Mouse (Mus musculus) adrenal gland, adult (tissue): Measurements from ENCODE around the gene Sult5a1.
A peak's percentile ranks its signal among the peaks of the same experiment; 100 is the strongest.
"Not testable (repeated sequence)": the region's sequence is repeated elsewhere in the genome, so short reads cannot be mapped to it uniquely, and the experiment has no call there.

Experiments
- DNase-seq, 2 experiments: peaks; one replicate each; pipeline ENCODE4 v3.0.0; 2022 to 2023; ENCODE audit warnings: low spot score in 1 of 2; ENCODE audit not compliant: inconsistent age in 2 of 2

The Sult5a1 gene

DNA sequence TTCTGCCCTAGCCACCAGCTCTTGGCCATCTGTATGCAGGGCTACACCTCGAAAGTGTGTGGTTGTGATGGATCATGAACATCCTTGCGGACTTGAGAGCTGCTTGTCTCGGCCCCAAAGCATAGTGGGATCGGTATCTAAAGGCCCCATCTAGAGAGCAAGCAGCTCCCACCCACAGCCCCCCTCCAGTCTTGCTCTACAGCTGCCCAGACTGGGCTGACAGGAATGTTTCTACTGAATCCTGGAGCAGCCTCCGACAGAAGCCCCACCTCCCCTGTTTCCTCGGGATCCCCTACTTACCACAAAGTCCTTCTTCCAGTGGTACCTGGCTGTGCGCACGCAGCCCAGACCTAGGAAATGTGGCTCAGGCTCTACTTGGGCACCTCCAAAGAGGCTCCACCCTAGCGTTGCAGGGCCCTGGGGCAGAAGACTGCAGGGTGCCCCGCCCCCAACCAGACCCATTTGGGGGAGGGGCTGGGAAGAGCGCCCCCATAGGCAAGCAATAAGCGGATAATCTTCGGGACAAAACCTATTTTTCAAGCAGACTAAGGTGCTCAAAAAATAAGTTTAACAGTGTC is at the start of gene Sult5a1:
Sult5a1 (minus strand) TSS at position 428 of the 578 bp plus-strand sequence.
- DNase-seq, result no peak

DNA sequence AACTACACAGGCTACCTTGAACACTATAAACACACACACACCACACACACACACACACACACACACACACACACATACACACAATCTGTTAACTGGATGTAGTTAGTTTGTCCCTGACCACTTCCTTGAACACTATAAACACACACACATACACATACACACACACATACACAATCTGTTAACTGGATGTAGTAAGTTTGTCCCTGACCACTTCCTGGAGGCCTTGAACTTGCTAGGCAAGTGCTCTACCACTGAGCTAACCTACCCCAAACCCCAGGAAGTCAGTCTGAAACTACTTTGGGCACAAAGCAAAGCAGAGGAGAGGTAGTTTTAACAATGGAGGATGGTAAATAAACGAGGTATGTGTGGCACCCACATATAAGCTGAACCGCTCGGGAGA is 45.5 kb upstream of the Sult5a1 start:
- no peak for DNase-seq

DNA sequence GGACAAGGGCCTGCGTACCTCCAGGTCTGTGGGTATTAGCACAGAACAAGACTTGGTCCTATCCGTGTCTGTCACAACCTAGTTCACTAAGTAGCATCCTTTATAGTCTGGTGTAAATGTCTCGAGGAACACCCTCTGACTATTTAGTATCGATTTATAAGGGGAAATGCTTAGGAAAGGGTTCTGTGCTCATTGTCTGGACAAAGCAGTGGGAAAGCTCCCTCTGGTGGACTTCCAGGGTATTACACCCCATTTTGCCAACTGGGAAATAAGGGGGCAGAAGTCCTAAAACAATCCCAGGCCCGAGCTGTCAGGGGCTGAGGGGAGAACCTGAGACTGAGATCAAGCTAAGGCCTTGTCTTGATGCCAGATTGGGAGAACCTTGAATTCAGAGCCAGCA is 44.2 kb upstream of the Sult5a1 start:
- DNase-seq, result peak; percentile 64 to 91

DNA sequence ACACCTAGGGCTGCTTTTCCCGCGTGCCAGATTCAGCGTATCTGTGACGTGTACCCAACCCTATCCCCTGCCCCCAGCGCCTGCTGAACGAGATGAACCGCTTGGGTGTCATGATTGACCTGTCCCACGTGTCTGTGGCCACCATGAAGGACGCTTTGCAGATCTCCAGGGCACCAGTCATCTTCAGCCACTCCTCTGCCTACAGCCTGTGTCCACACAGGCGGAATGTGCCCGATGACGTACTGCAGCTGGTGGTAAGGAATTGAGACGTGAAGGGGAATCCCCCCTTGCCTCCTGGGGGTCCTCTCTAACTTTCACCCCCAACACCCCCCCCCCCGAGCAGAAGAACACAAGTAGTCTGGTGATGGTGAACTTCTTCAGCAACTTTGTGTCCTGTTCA is 41.7 kb upstream of the Sult5a1 start:
- no peak for DNase-seq

DNA sequence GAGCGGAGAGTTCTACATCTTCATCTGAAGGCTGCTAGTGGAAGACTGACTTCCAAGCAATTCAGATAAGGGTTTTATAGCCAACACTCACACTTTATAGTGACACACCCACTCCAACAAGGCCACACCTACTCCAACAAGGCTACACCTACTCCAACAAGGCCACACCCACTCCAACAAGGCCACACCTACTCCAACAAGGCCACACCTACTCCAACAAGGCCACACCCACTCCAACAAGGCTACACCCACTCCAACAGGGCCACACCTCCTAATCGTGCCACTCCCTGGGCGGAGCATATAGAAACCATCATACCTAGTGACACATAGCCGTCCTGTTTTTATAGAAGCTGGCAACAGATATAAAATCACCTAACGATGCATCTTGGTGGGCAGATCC is 38.9 kb upstream of the Sult5a1 start:
- not testable (repeated sequence) for DNase-seq

DNA sequence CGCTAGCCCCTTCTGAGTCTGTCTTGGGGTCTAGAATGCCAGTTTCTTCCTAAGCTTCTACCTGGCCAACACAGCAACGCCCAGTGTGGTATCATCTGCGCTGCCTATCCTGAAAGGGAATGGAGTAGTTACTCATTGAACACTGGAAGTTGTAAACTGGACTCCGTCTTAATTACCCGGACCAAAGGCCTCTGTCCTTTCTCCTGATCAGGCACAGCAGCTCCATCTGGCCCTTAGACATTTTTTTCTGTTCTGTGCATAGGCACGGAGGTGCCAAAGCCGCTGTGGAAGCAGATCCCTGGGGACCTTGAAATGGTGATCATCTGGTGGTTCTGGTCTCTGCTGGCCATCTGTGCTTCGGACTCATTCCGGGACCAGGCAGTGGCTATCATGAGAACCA is 35.7 kb upstream of the Sult5a1 start:
- DNase-seq, result no peak

DNA sequence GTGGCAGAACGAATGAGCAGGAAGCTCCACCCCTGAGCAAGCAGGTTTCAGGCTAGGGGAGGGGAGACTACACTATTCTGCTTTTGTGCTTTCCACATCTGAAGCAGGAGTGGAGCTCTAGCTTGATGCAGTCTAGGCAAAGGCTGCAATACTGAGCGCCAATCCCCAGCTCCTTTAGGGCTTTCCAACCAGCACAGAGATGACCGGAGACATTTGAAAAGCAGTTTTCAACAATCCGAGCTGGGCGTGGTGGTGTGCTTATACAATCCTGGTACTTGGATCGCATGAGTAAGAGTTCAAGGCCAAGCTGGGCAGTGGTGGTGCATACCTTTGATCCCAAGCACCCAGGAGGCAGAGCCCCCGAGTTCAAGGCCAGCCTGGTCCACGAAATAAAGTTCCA is 33.8 kb upstream of the Sult5a1 start:
- DNase-seq, result peak in 1 of 2 experiments; percentile 46

DNA sequence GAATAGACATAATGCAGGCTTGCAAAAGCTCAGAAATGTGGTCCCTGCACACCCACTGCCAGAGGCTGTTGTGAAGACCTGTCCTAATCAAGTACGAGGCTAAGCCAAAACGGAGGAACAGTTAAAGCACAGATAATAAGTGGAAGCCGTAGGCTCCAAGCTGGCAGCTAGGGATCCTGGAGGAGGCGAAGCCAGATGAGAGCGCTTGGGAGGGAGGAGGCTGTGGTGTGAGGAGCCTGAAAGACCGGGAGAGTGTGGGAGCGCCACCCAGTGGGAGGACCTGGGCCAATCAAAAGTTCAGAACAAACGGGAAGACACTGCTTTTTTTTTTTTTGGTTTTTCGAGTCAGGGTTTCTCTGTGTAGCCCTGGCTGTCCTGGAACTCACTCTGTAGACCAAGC is 32.6 kb upstream of the Sult5a1 start:
- peak; percentile 70 to 89 for DNase-seq

DNA sequence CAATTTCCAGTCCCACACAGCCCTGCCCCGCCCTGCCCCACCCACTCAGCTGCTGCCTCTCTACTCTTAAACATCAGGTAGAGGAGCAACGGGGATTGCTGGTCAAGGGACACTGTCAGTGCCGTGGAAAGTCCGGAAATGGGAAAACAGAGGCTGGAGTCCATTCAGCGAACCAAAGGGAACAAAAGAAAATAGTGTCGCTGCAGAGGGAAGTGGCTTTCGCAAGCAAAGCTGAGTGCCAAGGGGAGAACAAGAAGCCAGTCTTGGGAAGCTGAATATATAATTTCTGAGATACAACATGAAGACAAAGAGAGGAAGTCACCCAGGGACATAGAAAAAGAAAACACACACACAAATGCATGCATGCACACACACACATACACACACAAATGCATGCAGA is 30.7 kb upstream of the Sult5a1 start:
- no peak for DNase-seq

DNA sequence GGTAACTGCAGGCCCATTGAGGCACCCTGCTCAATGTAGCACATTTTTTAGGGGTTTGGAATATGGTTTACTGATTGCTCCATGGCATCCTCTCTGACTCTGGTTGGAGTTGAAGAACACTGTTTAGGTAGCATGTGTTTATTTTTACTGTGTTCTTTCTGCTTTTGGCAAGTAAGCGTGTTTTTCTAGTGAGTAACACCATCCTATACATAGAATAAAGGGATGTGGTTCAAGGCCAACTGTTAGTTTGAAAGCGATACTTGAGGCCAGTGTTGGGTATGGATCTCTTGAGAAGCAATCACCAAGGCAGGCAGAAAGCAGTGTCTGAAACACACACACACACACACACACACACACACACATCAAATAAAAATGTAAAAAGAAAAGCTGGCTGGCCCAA is 29.9 kb upstream of the Sult5a1 start:
- no peak for DNase-seq

DNA sequence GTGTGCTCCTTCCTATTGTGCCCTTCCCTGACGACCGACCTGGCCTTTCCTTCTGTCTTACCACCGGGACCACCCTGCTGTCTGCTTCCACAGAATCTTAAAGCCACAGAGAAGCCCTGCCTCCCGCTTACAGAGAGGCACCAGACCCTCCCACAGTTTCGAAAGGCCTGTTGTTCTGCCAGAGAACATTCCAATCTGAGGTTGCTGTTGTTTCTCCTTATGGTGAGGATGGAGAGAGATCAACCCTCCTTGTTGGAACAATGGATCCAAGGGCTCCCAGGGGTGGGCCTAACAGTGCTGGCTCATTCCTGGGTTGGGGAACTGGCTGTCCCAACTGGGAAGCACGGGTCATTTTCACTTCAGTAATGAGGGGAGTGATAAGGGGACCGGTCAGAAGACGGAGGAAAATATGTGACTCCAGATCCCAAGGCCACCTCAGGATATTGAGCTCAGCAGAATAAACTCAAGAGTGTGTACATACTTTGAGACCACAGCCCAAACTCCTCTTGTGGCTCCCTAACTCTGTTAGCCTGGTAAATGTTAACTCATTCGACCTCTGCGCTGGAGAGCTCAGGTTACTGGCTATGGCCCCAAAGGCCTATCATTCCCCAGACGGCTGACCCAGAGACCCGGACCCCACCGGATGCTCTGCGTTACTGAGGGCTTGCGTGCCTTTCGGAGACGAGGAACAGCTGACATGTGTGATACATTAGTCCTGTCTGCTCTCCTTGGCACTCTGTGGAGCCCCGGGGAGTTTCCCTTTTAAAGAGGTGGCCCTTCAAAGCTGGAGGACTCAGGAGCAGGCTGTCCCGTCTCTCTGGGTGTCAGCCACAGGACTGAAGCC is 27.7 kb upstream of the Sult5a1 start, which contains the start of gene Dpep1:
Dpep1 (plus strand) TSS at position 677 of the 844 bp plus-strand sequence.
- peak in 1 of 2 experiments; percentile 54 for DNase-seq

DNA sequence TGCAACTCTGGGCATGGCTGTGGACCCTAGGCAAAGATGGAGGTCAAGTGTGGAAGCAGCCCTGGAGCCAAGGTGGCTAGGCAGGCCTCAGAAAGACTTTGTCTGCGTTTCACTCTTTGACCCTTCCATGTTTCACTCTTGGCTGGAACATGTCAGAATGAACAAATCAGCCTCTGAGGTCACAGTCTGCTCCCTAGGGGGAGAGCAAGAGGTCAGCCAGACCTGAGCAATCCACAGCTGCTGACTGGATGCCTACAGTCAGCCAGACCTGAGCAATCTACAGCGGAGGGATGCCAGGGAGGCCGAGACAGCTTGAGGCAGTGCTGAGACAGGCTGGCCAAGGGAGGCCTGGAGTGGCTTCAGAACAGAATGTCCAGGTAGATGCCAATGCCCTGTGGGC is 23.3 kb upstream of the Sult5a1 start:
- peak; percentile 57 to 77 for DNase-seq

DNA sequence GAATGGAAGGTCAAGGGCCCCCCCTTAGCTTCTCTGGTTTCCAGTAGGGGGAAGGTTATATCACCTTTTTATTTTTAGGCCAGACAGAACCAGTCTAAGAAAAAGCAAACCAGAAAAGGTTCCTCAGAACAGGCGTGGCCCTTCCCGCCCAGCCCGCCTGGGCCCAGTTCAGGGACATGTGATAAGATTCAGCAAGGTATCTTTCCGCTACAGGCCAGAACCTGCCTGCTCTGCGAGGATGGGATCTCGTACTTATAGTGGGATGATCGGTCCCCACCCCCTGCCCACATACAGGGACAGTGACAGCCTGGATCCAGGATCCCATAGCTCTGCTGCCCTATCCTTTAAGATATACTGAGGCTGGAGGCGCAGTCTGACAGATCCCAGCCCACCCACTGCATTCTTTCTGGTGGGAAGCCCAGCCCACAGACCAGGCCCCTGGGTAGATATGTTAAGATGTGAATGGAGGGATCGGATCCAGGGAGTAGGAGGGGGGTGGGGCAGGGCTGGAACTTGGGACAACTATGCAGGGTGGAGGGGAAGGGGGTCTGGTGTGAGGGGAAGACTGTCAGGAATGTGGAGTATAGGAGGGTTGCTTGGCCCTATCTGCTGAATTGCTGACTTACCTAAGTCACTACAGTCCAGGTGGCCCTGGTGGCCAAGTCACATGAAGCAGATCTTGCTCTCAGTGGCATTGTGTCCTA is 1.9 kb downstream of the Sult5a1 start:
- DNase-seq, result no peak

DNA sequence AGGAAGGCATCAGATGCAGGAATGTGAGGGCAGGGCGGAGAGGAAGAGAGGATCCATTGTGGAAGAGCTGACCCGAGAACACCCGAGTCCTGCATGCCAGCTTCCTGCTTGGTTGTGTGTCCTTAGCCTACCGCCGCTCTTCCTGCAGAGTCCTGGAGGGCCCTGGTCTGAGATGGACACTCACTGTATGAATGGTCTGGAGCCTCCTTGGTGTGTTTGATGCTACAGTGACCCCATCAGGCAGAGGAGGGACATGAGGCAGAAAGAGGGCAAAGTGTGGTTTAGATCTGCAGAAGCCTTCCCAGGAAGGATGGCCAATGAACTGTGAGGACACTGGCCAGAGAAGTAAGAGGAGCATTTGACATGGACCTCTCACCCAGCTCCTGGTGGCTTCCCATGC is 2.9 kb downstream of the Sult5a1 start:
- peak in 1 of 2 experiments; percentile 76 for DNase-seq

DNA sequence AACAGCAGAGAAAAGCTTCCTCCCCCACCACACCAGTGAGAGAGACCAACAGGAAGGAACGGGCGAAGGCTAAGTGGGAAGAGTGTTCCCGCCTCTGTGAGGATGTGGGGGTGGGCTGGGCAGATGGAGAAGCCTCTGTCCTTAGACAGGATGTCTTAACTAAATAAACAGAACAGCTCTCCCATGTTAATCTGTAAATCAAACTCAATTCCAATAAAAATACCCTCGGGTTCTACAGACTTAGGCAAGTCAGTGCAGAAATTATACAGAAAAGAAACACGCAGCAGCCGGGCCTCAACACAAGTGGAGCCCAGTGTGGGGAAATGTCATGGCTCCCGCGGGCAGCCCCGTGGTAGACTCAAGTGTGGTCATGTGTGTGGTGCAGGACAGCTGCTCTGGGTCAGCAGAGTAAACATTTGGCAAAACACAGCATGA is 7.4 kb downstream of the Sult5a1 start:
- no peak for DNase-seq

DNA sequence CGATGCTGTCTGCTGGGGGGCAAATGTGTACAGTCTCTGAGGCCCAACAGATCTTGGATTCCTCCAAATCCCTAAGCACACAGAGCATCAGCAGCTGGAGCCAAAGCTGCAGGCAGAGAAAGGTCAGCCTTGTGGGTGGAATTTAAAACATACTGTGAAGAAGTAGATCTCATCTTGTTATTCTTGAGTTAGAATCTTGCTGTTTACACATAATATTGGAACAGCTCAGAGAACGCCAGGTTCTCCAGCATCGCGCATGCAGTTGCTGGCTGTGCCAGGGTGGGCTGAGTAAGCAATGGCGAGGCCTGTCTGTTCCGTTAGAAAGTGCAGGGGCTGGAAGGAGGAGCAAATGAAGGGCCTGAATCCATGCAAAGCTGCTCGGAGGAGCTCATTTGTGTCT is 11.7 kb downstream of the Sult5a1 start:
- no peak for DNase-seq

DNA sequence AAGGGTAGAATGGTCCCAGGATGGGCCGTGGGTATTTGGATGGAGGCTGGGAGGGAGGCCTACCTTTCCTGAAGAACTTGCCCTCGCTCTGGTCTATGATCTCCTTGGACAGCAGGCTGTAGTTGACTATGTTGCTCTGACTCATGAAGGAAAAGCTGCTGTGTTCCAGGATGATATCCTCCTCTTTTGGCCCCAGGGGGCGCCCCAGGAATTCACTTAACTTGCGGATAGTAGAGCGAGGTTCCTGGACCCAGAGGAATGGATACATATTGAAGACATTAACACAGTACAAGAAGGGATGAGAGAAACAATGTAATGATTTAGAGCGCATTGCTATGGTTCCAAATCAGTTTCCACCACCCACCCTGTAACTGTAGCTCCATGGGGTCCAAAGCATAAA is 12.8 kb downstream of the Sult5a1 start:
- peak; percentile 53 to 78 for DNase-seq

DNA sequence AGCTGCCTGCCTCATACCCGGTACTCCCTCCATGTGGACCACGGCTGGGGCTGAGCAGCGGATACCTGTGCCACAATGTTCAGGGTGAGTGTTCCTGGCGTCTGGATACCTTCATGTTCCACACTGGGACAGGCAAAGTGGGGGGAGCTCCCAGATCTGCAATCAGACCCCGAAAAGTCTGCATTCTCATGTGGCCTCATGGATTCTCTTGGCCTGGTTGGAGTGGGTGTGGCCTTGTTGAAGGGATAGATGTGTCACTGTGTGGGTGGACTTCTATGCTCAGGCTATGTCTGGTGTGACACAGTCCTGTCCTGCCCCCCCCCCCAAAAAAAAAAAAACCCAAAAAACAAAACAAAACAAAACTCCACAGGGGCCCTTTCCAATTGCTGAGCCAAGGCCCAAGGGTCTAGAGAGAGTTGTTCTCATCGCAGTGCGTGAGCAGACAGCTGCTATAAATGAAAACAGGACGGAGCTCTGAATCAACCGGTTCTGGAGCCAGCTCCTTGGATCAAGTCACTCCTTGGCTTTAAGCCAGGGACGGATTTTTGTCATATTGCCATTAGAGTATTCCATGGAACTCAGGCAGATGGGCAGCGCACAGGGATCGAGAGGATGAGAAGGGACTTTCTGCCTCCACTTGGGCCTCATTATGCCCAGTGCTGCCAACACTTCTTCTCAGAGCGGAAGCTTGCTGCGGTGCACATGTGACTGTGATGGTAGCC is 16.2 kb downstream of the Sult5a1 start:
- peak; percentile 82 to 97 for DNase-seq

DNA sequence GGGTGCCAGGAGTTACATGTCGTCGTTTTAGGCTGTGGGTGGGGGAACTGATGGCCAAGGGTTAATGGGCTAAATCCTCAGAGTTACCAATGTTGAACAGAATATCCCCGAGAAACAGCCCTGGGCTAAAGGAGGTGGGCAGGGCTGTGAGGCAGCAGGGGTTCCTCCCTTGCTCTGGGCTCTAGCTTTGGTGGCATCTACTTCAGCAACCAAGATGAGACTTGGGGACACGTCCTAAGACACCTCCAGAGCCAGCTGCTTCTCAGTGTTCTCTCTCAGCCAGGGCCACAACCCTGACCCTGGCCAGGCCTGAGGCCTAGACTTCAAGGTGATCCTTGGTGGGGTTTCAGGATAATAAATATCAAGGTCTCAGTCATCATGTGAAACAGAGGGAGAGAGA is 19.4 kb downstream of the Sult5a1 start:
- DNase-seq, result peak in 1 of 2 experiments; percentile 52

DNA sequence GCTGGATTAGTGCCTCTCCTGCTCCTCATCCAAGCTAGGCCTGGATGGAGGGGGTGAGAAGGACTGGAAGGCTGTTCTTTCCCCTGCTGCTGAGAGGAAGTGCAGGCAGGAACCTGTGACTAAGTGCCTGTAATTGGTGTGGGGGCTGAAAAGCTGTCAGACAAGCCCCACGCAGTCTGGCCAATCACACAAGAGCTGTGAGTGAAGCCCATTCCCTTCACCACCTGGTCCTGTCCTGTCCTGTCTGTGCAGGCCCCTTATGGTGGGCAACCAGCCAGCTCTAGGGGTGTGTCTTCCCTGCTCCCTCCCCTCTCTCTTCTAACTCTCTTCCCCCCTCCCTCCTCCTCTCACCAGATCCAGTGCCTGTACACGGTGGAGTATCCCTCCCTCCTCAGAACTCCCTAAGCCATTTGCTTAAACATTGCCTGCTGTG is 20.5 kb downstream of the Sult5a1 start:
- peak; percentile 40 to 65 for DNase-seq

DNA sequence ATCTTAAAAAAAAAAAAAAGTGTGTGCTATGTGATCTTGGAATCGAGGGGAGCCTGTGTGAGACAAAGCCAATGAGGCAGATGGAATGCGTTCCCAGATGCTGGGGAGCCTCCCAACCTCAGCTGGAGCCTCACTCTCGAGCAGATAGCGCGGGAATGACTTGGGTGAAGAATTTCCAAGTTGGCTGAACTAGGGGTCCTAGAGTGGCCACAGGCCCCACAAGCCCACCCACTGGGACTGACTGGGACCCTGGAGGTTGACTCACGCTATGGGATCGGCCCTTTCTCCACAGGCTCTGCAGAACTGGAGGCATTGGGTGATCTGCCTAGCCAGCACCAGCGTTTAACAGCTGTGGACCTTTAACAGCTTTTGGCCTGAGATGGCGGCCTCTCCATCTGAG is 21.8 kb downstream of the Sult5a1 start:
- no peak for DNase-seq
